Mouse (Mus musculus) left cerebral cortex, postnatal 25 days (tissue): ENCODE data around the gene D3Ertd254e. TPM values are rescaled to one million over a fixed set of nuclear protein-coding genes. Genes with fewer than 3 reads are reported as not detected.

Experiments
- DNase-seq, 2 experiments: peaks; one replicate each; pipeline ENCODE4 v3.0.0; 2022; ENCODE audit warnings: low spot score in 2 of 2, mixed read lengths in 1 of 2
- intact Hi-C: fragments of 180-260 bp; cut with DNase I; formaldehyde crosslinking; loops from one replicate; pipeline ENCODE4 v1.15.1; 2025
- total RNA-seq, 2 experiments: library from RNA; stranded (reverse); gene quantifications; 2 replicates each; pipeline ENCODE4 v1.2.3; 2021

Gene D3Ertd254e
- total RNA-seq, 2 experiments from 2014 or later: 16.9 to 17.2 TPM

- DNase-seq: peak; percentile 72 to 80
- intact Hi-C loops: loop anchor here (1.0 kb wide), 2 partner anchors 232 to 286 kb away; no protein-coding TSS in a partner anchor
These were observed 59.1 kb downstream of the D3Ertd254e start for GRCm38 (mm10) chr3:36209776-36210555.

- no peak for DNase-seq
These were observed 60.1 kb downstream of the D3Ertd254e start for GRCm38 (mm10) chr3:36210939-36211338.

GRCm38 (mm10) chr3:36212758-36213157 is 61.9 kb downstream of the D3Ertd254e start:
- DNase-seq: no peak
- intact Hi-C loops: no loop called here

More at GRCm38 (mm10) chr3:36210939-36211338, 60.1 kb downstream of the D3Ertd254e start:
- intact Hi-C loops: loop anchor here (1.0 kb wide), 2 partner anchors 231 to 285 kb away; no protein-coding TSS in a partner anchor

Other genes with a start within 250 kb of the D3Ertd254e start
- gene Dcun1d1, start 213.6 kb upstream of the D3Ertd254e start, total RNA-seq: 10 to 100 TPM; 71.0 to 77.6 TPM
- 10 to 100 TPM; 29.7 to 37.9 TPM for gene Mccc1, start 150.3 kb upstream of the D3Ertd254e start, total RNA-seq
- not detected for gene Ccdc144b, start 97.5 kb upstream of the D3Ertd254e start, total RNA-seq
- gene Acad9, start 85.0 kb upstream of the D3Ertd254e start, total RNA-seq: 10 to 100 TPM; 45.1 to 49.6 TPM
- gene Qrfpr, start 71.3 kb downstream of the D3Ertd254e start, total RNA-seq: 1 to 10 TPM; 5.4 to 6.7 TPM